Mouse (Mus musculus) ES-E14 (cell line): ENCODE measurements around the gene Nr2c1.

ENCODE experiments used
- HCFC1 ChIP-seq: IDR thresholded peaks from 2 replicates; pipeline ENCODE4 v1.6.1; 2012; ENCODE audit warnings: low read length, inconsistent platforms, borderline replicate concordance; ENCODE audit not compliant: insufficient read depth
- MAFK ChIP-seq: IDR thresholded peaks from 2 replicates; pipeline ENCODE4 v1.6.1; 2014; ENCODE audit warnings: mild to moderate bottlenecking, low read depth, low read length, inconsistent platforms; ENCODE audit not compliant: insufficient read depth
- ZNF384 ChIP-seq: IDR thresholded peaks from 2 replicates; pipeline ENCODE4 v1.6.1; 2012; ENCODE audit warnings: low read depth, low read length, inconsistent platforms

DNA sequence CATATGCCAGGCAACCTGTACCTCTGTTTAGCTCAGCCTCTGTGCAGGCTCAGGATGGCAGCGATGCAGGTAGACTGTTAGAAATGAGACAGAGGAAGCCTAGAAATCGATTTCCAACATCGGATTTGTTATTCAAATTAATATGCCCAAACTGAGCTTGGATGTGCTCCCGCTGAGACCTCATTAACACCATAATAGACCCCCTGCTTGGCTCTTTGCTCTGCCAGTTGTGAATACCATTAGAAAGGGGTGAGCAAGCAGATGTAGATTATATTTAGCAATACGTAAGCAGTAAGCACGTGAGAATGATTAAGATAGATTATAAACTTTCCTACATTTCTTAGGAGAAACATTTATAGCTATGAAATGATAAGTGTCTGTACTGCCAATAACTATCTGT lies 24.9 kb downstream of the Nr2c1 start:
- TF ChIP-seq ZNF384 (no peak), MAFK (no peak), HCFC1 (no peak)
